Mouse (Mus musculus) ovary, postnatal 10 days (tissue): ENCODE results near the gene Zfp986.
"Not testable (repeated sequence)": the region's sequence is repeated elsewhere in the genome, so short reads cannot be mapped to it uniquely, and the experiment has no call there.

ENCODE experiments used
- DNase-seq: peaks from one replicate; pipeline ENCODE4 v3.0.0; 2022; ENCODE audit warnings: low spot score

The Zfp986 gene

GRCm38 (mm10) chr4:145868494-145868893, at the start of gene Zfp986:
Gene Zfp986 (plus strand): TSS chr4:145868794.
- not testable (repeated sequence) for DNase-seq

DNA sequence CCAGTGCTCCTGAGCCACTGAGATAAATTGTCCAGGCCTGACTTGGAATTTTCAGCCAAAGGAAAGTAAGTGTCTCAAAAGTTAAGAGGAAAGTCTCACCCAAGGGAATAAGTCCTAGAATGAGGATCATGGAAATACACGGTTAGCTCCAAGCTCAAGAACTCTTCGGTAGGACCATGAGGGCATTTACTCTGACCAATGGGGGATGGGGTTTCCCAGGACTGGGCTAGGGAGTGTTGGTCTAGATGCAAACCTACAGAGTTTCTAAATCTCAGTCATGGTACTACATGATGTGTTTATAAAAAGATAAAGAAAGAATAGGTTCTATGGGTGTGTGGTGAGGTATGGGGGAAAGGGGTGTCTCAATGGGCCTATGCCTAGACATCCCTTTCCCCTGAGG, 48.6 kb upstream of the Zfp986 start:
- DNase-seq: not testable (repeated sequence)

DNA sequence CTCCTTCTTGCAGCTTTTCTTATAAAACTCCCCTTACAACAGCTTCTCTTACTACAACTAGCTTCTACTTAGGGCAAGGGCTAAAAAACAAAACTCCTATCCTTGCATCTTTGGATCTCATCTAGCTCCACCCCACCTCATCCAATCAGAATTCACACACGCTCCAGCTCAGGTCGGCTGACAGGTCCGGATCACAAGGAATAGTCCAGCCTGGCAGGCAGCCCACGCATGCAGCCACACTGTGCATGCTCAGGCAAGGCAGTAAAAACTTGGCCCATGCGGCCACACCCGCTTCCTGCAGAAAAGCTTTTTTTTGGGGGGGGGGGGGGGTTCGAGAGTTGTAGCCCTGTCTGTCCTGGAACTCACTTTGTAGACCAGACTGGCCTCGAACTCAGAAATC, 43.0 kb upstream of the Zfp986 start:
- not testable (repeated sequence) for DNase-seq

- not testable (repeated sequence) for DNase-seq
Observed at GRCm38 (mm10) chr4:145831328-145832062, 37.1 kb upstream of the Zfp986 start.

- not testable (repeated sequence) for DNase-seq
Observed at GRCm38 (mm10) chr4:145836300-145836862, 32.2 kb upstream of the Zfp986 start.

GRCm38 (mm10) chr4:145836863-145837440, 31.6 kb upstream of the Zfp986 start:
- not testable (repeated sequence) for DNase-seq

- DNase-seq: not testable (repeated sequence)
Observed at GRCm38 (mm10) chr4:145846793-145847192, 21.8 kb upstream of the Zfp986 start.

- DNase-seq: not testable (repeated sequence)
Observed at GRCm38 (mm10) chr4:145848183-145848890, 20.3 kb upstream of the Zfp986 start.

DNA sequence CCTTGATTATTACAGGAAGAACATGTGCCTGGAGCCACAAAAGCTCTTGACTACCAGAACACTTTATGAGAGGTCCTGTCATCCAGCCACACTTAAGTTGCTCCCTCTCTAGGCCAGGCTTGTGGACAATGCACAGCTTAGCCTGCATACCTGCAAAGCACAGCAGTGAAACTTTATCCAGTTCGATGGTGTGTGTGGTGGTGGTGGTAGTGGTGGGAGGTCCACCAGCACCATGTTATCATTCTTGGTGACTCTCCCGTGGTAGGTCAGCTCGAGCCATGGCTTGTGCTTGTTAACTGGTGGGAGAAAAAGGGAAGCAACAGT, 19.7 kb upstream of the Zfp986 start:
- not testable (repeated sequence) for DNase-seq

GRCm38 (mm10) chr4:145851421-145851820, 17.2 kb upstream of the Zfp986 start:
- DNase-seq: not testable (repeated sequence)

- not testable (repeated sequence) for DNase-seq
Observed at GRCm38 (mm10) chr4:145863872-145864271, 4.7 kb upstream of the Zfp986 start.
